Mouse (Mus musculus) brain, adult 10 weeks (tissue): ENCODE results near the gene Vps35l. TPM values are rescaled to one million over a fixed set of nuclear protein-coding genes. Genes with fewer than 3 reads are reported as not detected.

Source experiments
- polyA plus RNA-seq: library from polyadenylated mRNA; stranded (reverse); fragments of 350-450 nt; fragmentation: Illumina TruSeq; extraction: RNeasy Lipid Tissue Mini Kit (QIAGEN cat#74804); gene quantifications from one replicate; pipeline ENCODE4 v1.2.3, GENCODE M21; 2015; ENCODE audit warnings: low read depth, low replicate concordance

Vps35l gene
- 47.8 TPM for polyA plus RNA-seq

GRCm38 (mm10) chr7:118739975-118740531 lies at the start of gene Vps35l:
Gene Vps35l, plus strand, starts transcription at chr7:118740226.

GRCm38 (mm10) chr7:118705101-118705961 lies 34.7 kb upstream of the Vps35l start, which contains the start of gene Gde1:
Gene Gde1, minus strand, starts transcription at chr7:118705778.

GRCm38 (mm10) chr7:118712228-118713173 lies 27.5 kb upstream of the Vps35l start, which contains the start of gene Ccp110:
Gene Ccp110, plus strand, starts transcription at chr7:118712552.

GRCm38 (mm10) chr7:118855171-118855876 lies 115.3 kb downstream of the Vps35l start, which contains the start of gene Iqck:
Gene Iqck, plus strand, starts transcription at chr7:118855752.

GRCm38 (mm10) chr7:118855877-118856304 lies 115.9 kb downstream of the Vps35l start, which contains the start of gene Knop1:
Gene Knop1, minus strand, starts transcription at chr7:118856254.

Other genes starting within 250 kb of the Vps35l start
- gene Itpripl2, start 248.3 kb upstream of the Vps35l start, polyA plus RNA-seq: 2.7 TPM
- gene Coq7, start 206.9 kb upstream of the Vps35l start, polyA plus RNA-seq: 61.5 TPM
- 9.2 TPM for gene Tmc7, start 155.5 kb upstream of the Vps35l start, polyA plus RNA-seq
- gene Tmc5, start 142.9 kb upstream of the Vps35l start, polyA plus RNA-seq: 0.46 TPM
- gene Gde1, start 34.4 kb upstream of the Vps35l start, polyA plus RNA-seq: 338 TPM
- gene Ccp110, start 27.7 kb upstream of the Vps35l start, polyA plus RNA-seq: 56.3 TPM
- 3.8 TPM for gene Iqck, start 115.5 kb downstream of the Vps35l start, polyA plus RNA-seq
- 15.2 TPM for gene Knop1, start 116.0 kb downstream of the Vps35l start, polyA plus RNA-seq